Mouse (Mus musculus) layer of hippocampus, adult 2 months (tissue): ENCODE data around the gene Olfr577. TPM values are rescaled to one million over a fixed set of nuclear protein-coding genes. Genes with fewer than 3 reads are reported as not detected.

Source experiments
- DNase-seq, 2 experiments: peaks; one replicate each; pipeline ENCODE4 v3.0.0; 2022; ENCODE audit warnings: low spot score in 2 of 2
- H3K27ac ChIP-seq: fragments of 200-600 bp; 2 replicates; pipeline ENCODE4 v1.8.1; 2022
- H3K4me3 ChIP-seq: fragments of 200-600 bp; 2 replicates; pipeline ENCODE4 v1.8.1; 2022; ENCODE audit warnings: mild to moderate bottlenecking
- CTCF ChIP-seq: fragments of 200-600 bp; conservative IDR thresholded peaks from 2 replicates; pipeline ENCODE4 v1.8.1; 2022; ENCODE audit warnings: antibody characterized with exemption, mild to moderate bottlenecking, moderate library complexity
- long read RNA-seq, 2 experiments: library from polyadenylated mRNA; stranded (forward); transcript quantifications; one replicate each; pipeline ENCODE4 v2.0.0; 2021; ENCODE audit warnings: borderline mapping rate in 2 of 2
- total RNA-seq, 2 experiments: library from RNA; stranded (reverse); gene quantifications; 2 replicates each; pipeline ENCODE4 v1.2.3; 2021

Gene Olfr577
- total RNA-seq, result not detected
- long read RNA-seq, experiment 1, result 0 reads
- long read RNA-seq, experiment 2, result 0 reads

DNA sequence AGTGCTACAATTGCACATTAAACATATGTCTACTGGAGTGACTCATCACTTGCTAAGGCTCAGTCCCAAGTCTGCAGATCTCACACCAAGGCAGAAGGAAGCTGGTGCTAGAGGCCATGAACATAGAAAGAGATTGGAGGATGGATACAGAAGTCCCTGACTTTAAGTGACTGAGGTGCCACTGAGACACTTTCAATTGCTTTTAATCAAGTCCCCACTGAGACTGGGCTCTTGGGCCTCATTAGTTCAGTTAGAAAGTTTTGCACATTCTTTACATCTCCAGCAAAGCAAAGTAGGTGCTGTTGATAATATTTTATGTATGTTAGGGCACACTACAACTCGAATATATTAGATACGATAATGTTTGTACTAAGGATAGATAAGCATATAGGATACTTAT is at the start of gene Olfr577:
Gene Olfr577, minus strand, starts transcription at position 101 of the 400 bp plus-strand sequence.
- no peak for TF ChIP-seq CTCF
- Histone ChIP-seq H3K4me3 (no peak within 1 kb of the TSS), H3K27ac (no peak within 1 kb of the TSS)
- DNase-seq, result no peak

DNA sequence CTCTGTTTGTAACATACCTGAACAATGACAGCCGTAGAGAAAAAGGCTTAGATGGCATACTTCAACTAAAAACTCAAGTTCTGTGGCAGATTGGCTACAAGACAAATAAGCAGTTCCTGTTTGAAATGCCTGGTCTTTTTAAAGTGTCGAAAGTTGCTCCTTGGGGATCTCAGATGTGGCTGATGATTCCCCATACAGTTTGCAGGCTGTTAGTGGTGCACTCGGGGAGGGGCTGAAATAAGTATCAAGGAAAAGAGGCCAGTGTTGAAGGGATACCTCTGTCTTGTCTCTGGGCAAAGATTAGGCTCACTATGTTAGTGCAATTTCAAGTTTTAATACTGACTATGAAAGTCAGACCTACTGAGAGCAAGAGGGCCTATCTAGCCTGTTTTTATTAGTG is 13.5 kb upstream of the Olfr577 start, which contains the start of gene Olfr578:
Gene Olfr578, minus strand, starts transcription at position 101 of the 400 bp plus-strand sequence.
- no peak within 1 kb of the TSS for H3K4me3 ChIP-seq
- DNase-seq, result no peak
- no peak for TF ChIP-seq CTCF
- H3K27ac ChIP-seq, result no peak within 1 kb of the TSS

DNA sequence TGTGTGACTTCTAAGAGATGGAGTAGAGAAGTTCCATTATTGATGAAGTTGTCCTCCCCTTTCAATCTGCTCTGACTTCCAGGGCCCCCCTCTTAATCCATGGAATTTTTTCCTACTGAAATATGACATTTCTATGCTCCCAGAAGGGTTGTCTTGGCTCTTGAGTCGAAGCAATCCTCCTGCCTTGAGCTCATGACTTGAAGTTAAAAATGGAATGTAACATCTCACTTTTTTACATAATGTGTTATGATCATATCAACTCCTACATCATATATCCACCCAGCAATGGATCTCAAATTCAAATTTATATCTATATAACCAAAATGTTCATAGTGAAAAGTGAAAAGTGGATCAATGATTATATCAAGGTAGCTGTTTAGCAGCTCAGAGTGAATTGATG is 1.3 kb downstream of the Olfr577 start:
- Histone ChIP-seq H3K4me3 (no peak overlapping the region), H3K27ac (no peak overlapping the region)
- no peak for TF ChIP-seq CTCF
- DNase-seq, result no peak

DNA sequence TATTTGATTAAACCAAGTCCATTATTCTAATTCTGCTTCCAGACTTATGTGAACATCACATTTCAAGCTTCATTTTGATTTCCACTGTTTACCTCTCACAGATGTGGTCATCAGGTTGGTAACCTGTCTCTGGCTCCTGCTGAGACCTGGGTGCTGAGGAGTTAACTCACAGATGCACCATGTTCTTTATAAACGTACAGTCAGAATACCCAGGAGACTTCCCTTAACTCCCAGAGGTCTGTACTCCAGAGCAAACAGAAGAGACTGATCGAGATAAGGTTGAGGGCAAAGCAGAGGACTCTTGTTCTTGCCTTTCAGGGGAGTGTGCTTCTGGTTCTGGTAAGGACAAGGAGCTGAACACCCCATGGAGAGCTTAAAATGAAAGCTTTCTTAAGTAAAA is 13.4 kb downstream of the Olfr577 start, which contains the start of gene Olfr576:
Gene Olfr576, plus strand, starts transcription at position 301 of the 400 bp plus-strand sequence.
- TF ChIP-seq CTCF, result no peak
- no peak within 1 kb of the TSS for H3K27ac ChIP-seq

DNA sequence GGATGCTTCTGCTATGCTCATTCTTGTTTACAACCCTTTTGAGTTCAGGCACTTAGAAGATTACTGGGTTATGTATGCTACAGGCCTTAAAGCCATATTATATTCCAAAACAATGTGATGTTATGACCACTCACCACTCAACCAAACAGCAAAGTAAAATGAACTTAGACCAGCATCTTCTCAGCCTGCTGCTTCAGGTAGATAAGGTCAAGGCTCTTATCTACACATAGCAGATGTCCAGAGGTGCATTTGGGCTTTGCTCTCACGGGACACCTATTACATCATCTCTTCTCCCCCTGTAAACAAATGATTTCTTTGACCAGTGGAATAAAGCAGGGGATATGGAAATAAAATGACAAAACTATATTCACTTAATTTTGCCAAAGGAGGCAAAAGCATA is 17.1 kb downstream of the Olfr577 start, which contains the start of gene Olfr575:
Gene Olfr575, minus strand, starts transcription at position 183 of the 400 bp plus-strand sequence.
- Histone ChIP-seq H3K27ac (no peak within 1 kb of the TSS), H3K4me3 (no peak within 1 kb of the TSS)
- no peak for TF ChIP-seq CTCF
- no peak for DNase-seq

More for the DNA sequence above, 13.4 kb downstream of the Olfr577 start, which contains the start of gene Olfr576:
- H3K4me3 ChIP-seq, result no peak within 1 kb of the TSS
- DNase-seq, result no peak

DNA sequence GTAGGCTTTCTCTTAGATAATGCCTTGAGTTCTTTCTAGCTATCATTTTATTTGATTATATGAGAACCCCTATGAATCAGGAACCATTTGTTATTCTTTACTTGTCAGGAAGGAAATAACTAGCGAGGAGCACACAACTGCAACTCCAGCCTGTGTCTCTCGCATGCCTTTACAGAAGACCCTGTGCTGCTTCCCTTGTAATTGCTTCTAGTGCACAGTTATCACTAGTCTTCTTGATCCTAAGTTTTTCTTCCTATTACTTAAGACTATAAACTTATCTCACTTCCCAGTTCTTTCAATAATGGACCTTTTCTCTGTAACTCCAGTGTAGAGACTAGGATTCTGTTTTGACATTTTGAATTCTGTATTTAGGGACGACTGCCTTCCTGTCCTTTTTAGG is 17.6 kb downstream of the Olfr577 start:
- no peak for TF ChIP-seq CTCF

DNA sequence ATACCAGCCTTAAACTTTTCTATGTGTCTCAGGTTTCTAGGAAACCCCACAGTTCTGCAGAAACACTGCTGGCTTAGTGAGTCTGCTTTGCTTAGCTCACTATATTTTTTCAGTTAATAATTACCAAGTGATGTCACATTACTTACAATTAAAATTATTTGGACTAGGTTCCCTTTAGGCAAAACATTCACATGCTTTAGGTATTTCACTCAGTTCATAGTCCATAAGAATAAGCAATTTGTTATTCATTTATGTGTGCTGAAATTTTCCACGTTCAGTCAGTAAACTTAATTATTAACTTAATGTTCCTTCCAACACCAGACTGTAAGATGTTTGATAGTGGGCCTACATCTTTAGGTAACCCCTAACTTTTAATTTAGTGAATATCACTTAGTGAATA is 25.0 kb downstream of the Olfr577 start:
- DNase-seq, result no peak
- no peak for TF ChIP-seq CTCF
- Histone ChIP-seq H3K27ac (no peak overlapping the region), H3K4me3 (no peak overlapping the region)

More for the DNA sequence above, 17.6 kb downstream of the Olfr577 start:
- no peak overlapping the region for H3K4me3 ChIP-seq
- DNase-seq, result no peak
- H3K27ac ChIP-seq, result no peak overlapping the region

DNA sequence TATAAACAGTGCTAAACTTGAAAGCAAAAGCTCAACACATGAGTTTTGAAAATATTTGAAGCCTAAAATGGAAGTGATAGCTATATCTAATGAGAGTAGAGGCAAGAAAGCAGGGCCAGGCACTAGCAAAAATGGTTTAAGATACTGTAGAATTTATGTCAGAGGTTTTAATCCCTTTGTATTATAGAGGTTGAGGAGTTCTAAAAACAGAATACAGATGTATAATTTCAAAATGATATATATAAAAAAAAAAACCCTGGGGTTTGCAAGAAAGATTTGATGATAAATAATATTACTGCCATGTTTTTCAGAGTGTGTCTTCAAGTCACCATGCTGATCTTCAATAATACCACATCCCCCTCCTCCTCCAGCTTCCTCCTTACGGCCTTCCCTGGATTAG is 27.6 kb downstream of the Olfr577 start, which contains the start of gene Olfr574:
Gene Olfr574, plus strand, starts transcription at position 301 of the 400 bp plus-strand sequence.
- no peak within 1 kb of the TSS for H3K4me3 ChIP-seq
- DNase-seq, result no peak

DNA sequence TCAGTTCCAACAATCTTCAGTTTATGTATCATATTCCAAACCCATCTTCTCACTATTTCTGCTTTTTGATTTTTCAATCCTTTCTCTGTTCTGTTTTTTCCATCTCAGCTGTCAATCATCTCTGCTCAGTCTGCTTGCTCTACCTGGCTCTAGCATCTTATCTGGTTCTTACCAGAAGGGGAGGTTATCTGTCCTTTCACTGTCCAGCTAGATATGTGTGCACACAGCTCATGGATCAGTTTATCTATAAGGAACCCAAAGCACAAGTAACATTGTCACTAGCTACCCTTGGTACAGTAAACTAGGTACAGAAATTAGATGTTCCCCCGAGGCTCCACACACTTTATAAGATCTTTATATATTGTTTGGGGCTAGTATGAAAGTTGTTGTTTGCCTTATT is 32.3 kb downstream of the Olfr577 start:
- DNase-seq, result no peak
- Histone ChIP-seq H3K4me3 (no peak overlapping the region), H3K27ac (no peak overlapping the region)
- TF ChIP-seq CTCF, result no peak

More for the DNA sequence above, 27.6 kb downstream of the Olfr577 start, which contains the start of gene Olfr574:
- no peak within 1 kb of the TSS for H3K27ac ChIP-seq
- TF ChIP-seq CTCF, result no peak

DNA sequence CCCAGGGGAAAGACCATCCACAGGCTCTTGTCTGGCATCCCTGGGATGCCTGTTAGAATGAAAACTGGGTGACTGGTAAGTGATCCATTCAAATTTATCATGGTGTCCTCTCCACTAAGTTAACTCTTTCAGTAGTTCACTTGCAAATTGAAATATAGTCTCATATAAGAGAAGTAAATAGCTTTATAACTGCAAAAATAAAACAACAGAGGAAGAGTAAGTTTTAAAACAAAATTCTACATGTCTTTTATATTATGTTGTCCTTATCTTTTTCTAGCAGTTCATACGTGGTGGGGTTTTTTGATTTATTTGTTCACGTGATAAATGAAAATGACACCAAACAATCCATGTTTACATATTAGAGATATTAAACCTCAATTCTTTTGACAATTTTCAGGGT is 33.3 kb downstream of the Olfr577 start, which contains the start of gene Olfr573-ps1:
Gene Olfr573-ps1, minus strand, starts transcription at position 101 of the 400 bp plus-strand sequence.
- Histone ChIP-seq H3K27ac (no peak within 1 kb of the TSS), H3K4me3 (no peak within 1 kb of the TSS)
- TF ChIP-seq CTCF, result no peak
- DNase-seq, result no peak

DNA sequence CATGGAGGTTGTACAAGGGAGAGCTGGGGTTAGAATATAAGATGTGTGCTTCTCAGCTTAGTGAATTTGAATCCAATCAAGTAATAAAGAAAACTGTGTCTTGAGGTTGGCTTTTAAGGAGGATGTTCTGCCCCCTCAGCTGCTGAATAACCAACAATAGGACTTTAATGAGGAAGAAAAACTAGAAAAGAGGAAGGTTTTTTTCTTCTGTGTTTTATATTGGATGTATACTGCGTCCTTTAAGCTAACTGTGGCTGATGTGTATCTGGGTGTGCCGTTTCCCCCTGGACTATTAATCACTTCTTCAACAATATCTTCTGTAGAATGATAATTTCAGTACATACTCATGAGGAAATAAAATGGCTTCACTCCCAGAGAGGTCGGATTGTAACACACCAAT is 48.6 kb downstream of the Olfr577 start:
- Histone ChIP-seq H3K4me3 (no peak overlapping the region), H3K27ac (no peak overlapping the region)
- no peak for DNase-seq
- no peak for TF ChIP-seq CTCF

DNA sequence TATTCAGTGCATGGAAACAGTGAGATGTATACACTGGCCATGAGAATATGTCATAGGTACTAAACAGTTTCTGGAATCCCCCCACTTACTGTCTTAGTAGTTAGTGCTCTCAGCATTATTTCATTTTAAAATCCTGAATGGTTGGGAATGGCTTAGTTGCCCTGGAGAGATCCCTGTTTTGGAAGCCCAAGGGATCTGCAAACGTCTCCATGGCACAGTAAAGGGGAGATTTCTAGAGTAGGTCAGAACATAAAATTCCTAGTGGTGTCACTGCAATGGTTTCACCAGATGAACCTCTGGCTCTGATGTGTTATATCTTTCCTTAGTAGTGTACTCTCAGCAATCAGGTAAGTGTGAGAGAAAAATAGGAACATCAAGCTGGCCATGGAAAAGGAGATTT is 51.6 kb downstream of the Olfr577 start, which contains the start of gene Olfr572:
Gene Olfr572, plus strand, starts transcription at position 301 of the 400 bp plus-strand sequence.
- no peak for DNase-seq
- no peak for TF ChIP-seq CTCF
- Histone ChIP-seq H3K27ac (no peak within 1 kb of the TSS), H3K4me3 (no peak within 1 kb of the TSS)

Other genes starting within 250 kb of the Olfr577 start
- gene Olfr559, start 248.5 kb downstream of the Olfr577 start, total RNA-seq, result not detected
- gene Olfr560, start 216.6 kb downstream of the Olfr577 start, total RNA-seq, result not detected
- under 1 TPM; 0.25 to 0.36 TPM for gene Olfr78, start 216.5 kb downstream of the Olfr577 start, total RNA-seq
- gene Olfr561, start 204.7 kb downstream of the Olfr577 start, total RNA-seq, result not detected
- gene Olfr564, start 172.5 kb downstream of the Olfr577 start, total RNA-seq, result not detected
- not detected for gene Olfr566, start 117.2 kb downstream of the Olfr577 start, total RNA-seq
- not detected for gene Olfr568, start 98.8 kb downstream of the Olfr577 start, total RNA-seq
- gene Olfr569, start 85.1 kb downstream of the Olfr577 start, total RNA-seq, result not detected
- gene Olfr570, start 81.4 kb downstream of the Olfr577 start, total RNA-seq, result not detected
- gene Olfr571, start 58.4 kb downstream of the Olfr577 start, total RNA-seq, result not detected
- gene Olfr572, start 51.5 kb downstream of the Olfr577 start, total RNA-seq, result not detected
- gene Olfr573-ps1, start 33.4 kb downstream of the Olfr577 start, total RNA-seq, result not detected
- gene Olfr574, start 27.5 kb downstream of the Olfr577 start, total RNA-seq, result not detected
- gene Olfr575, start 17.2 kb downstream of the Olfr577 start, total RNA-seq, result not detected
- not detected for gene Olfr576, start 13.3 kb downstream of the Olfr577 start, total RNA-seq
- gene Olfr578, start 13.4 kb upstream of the Olfr577 start, total RNA-seq, result not detected
- gene Olfr582, start 62.1 kb upstream of the Olfr577 start, total RNA-seq, result not detected
- gene Olfr583, start 75.4 kb upstream of the Olfr577 start, total RNA-seq, result not detected
- not detected for gene Olfr584, start 105.9 kb upstream of the Olfr577 start, total RNA-seq
- gene Olfr585, start 121.8 kb upstream of the Olfr577 start, total RNA-seq, result not detected
- gene Olfr586, start 149.7 kb upstream of the Olfr577 start, total RNA-seq, result not detected
- gene Olfr588-ps1, start 164.9 kb upstream of the Olfr577 start, total RNA-seq, result not detected
- not detected for gene Olfr589, start 180.4 kb upstream of the Olfr577 start, total RNA-seq
- gene Olfr591, start 202.4 kb upstream of the Olfr577 start, total RNA-seq, result not detected
- gene Olfr592, start 208.9 kb upstream of the Olfr577 start, total RNA-seq, result not detected
- not detected for gene Olfr593, start 235.9 kb upstream of the Olfr577 start, total RNA-seq
- gene Olfr594, start 241.1 kb upstream of the Olfr577 start, total RNA-seq, result not detected